Comparison of ENCODE assay signal across 15 mouse cellular contexts in genomic region chr10:53688533-53688932, GRCm38 (mm10).
"Had no signal": no experiment of that assay in that cellular context is flagged by ENCODE, and none has a peak within 500 bp of the region (broad histone marks: within the 10 kb centered on the region; RNA-seq: fewer than 3 reads in every experiment).

No protein-coding gene starts in this region.

- H3K36me3 ChIP-seq: intestine, embryonic 15.5 days; limb, embryonic 15.5 days; liver, embryonic 12.5 days; midbrain, embryonic 12.5 days had no signal

- H3K27ac ChIP-seq: intestine, embryonic 15.5 days; left cerebral cortex, adult 2 months; limb, embryonic 15.5 days; liver, embryonic 12.5 days; midbrain, embryonic 12.5 days had no signal

- H3K27me3 ChIP-seq: intestine, embryonic 15.5 days; limb, embryonic 15.5 days; liver, embryonic 12.5 days; midbrain, embryonic 12.5 days had no signal

- ATAC-seq: intestine, embryonic 15.5 days; liver, embryonic 12.5 days; midbrain, embryonic 16.5 days had no signal

- DNase-seq: kidney, adult 2 months; kidney, postnatal 25 days; lung, embryonic 14.5 days; lung, postnatal 10 days; lung, postnatal 4 days; right cerebral cortex, postnatal 4 days; spleen, adult 18-20 months; thymus, adult 18-20 months; thymus, postnatal 14 days had no signal

- H3K4me2 ChIP-seq: intestine, embryonic 15.5 days; limb, embryonic 15.5 days; liver, embryonic 12.5 days; lung, embryonic 14.5 days; midbrain, embryonic 12.5 days had no signal

- H3K4me1 ChIP-seq: intestine, embryonic 15.5 days; limb, embryonic 15.5 days; liver, embryonic 12.5 days; midbrain, embryonic 12.5 days had no signal

- H3K9ac ChIP-seq: intestine, embryonic 15.5 days; limb, embryonic 15.5 days; liver, embryonic 12.5 days; lung, embryonic 14.5 days; midbrain, embryonic 12.5 days had no signal

- H3K9me3 ChIP-seq: intestine, embryonic 15.5 days; limb, embryonic 15.5 days; liver, embryonic 12.5 days; midbrain, embryonic 12.5 days had no signal

- H3K4me3 ChIP-seq: intestine, embryonic 15.5 days; left cerebral cortex, adult 2 months; limb, embryonic 15.5 days; liver, embryonic 12.5 days; midbrain, embryonic 12.5 days had no signal
